In genomic region chr1:59170290-59170689, GRCm38 (mm10) we compare ENCODE assay signal across 21 mouse cellular contexts. TPM values are rescaled to one million over a fixed set of nuclear protein-coding genes. Genes with fewer than 3 reads are reported as not detected.
DNase-seq lines count a peak whose midpoint lies in the region; ATAC-seq and TF ChIP-seq lines count a peak whose summit lies in the region.
"Had no signal": no experiment of that assay in that cellular context is flagged by ENCODE, and none has a peak within 500 bp of the region (broad histone marks: within the 10 kb centered on the region; RNA-seq: fewer than 3 reads in every experiment).

No protein-coding gene starts in this region.

- H3K4me1 ChIP-seq in intestine, postnatal 0 days (replicated peaks; ENCODE audit: control insufficient read depth, insufficient read depth, low read length) = 0 out of 2 replicates have a peak, but pooled peaks cover 4% of the 10 kb centered on the region
- H3K4me1 ChIP-seq in intestine, embryonic 15.5 days (replicated peaks) = no peaks in the 10 kb centered on the region; the same call in 1 of the 2 replicates
- H3K4me1 ChIP-seq: limb, embryonic 15.5 days; midbrain, embryonic 10.5 days; neural tube, embryonic 15.5 days had no signal

- DNase-seq in left cerebral cortex, adult 2 months (ENCODE audit: extremely low spot score in 1 of 2, low spot score in 2 of 2) = no peak
- DNase-seq in left cerebral cortex, postnatal 36 days (ENCODE audit: low spot score in 2 of 2) = no peak
- peak; percentile 30 for DNase-seq in brain, adult 2 months (ENCODE audit: low read depth, low spot score)
- peak; percentile 28 for DNase-seq in kidney, postnatal 10 days
- DNase-seq in embryo, embryonic 10.5 days (ENCODE audit: low spot score) = no peak
- no peak for DNase-seq in cerebellum, postnatal 10 days
- DNase-seq: adrenal gland, postnatal 14 days; cerebellum, adult 8-10 months; forebrain, postnatal 0 days; gastrocnemius, postnatal 36 days; heart, postnatal 10 days; left cerebral cortex, postnatal 4 days; thymus, postnatal 14 days had no signal

- no peak overlapping the region for H3K9ac ChIP-seq in intestine, postnatal 0 days (ENCODE audit: low read depth, low read length)
- no peak overlapping the region for H3K9ac ChIP-seq in intestine, embryonic 15.5 days
- H3K9ac ChIP-seq: forebrain, postnatal 0 days; limb, embryonic 15.5 days; liver, embryonic 15.5 days; neural tube, embryonic 15.5 days had no signal

- TF ChIP-seq CTCF in intestine, postnatal 0 days (IDR thresholded peaks at IDR 0.05; ENCODE audit: low read depth) = peak; percentile 19; the same call in 1 of the 2 replicates
- peak; percentile 37 for TF ChIP-seq CTCF in left cerebral cortex, adult 2 months (IDR thresholded peaks at IDR 0.05)

- peaks cover 21% of the 10 kb centered on the region; the same call in 1 of the 2 replicates for H3K36me3 ChIP-seq in intestine, postnatal 0 days (ENCODE audit: control insufficient read depth, insufficient read depth)
- no peaks in the 10 kb centered on the region for H3K36me3 ChIP-seq in intestine, embryonic 15.5 days

- intact Hi-C loops in left cerebral cortex, adult 2 months (cut with DNase I) = no loop called here
- intact Hi-C loops in left cerebral cortex, postnatal 36 days (cut with DNase I) = no loop called here

- no peak overlapping the region for H3K4me2 ChIP-seq in intestine, postnatal 0 days (replicated peaks; ENCODE audit: low read depth)
- no peak overlapping the region for H3K4me2 ChIP-seq in intestine, embryonic 15.5 days (replicated peaks)
- H3K4me2 ChIP-seq: limb, embryonic 15.5 days; liver, embryonic 15.5 days; neural tube, embryonic 15.5 days had no signal

- no peak overlapping the region for H3K27ac ChIP-seq in intestine, postnatal 0 days (ENCODE audit: low read depth, low read length)
- no peak overlapping the region for H3K27ac ChIP-seq in intestine, embryonic 15.5 days
- no peak overlapping the region for H3K27ac ChIP-seq in left cerebral cortex, adult 2 months
- H3K27ac ChIP-seq: heart, embryonic 10.5 days; hindbrain, postnatal 0 days; limb, embryonic 15.5 days; liver, embryonic 15.5 days; midbrain, embryonic 10.5 days; neural tube, embryonic 15.5 days had no signal

- H3K4me3 ChIP-seq in intestine, postnatal 0 days (ENCODE audit: low read depth, low read length) = no peak overlapping the region
- no peak overlapping the region for H3K4me3 ChIP-seq in intestine, embryonic 15.5 days (replicated peaks)
- H3K4me3 ChIP-seq in left cerebral cortex, adult 2 months = no peak overlapping the region
- H3K4me3 ChIP-seq: heart, embryonic 10.5 days; limb, embryonic 15.5 days; liver, embryonic 15.5 days; midbrain, embryonic 10.5 days; neural tube, embryonic 15.5 days had no signal

- no peaks in the 10 kb centered on the region for H3K9me3 ChIP-seq in intestine, postnatal 0 days (ENCODE audit: control insufficient read depth)
- H3K9me3 ChIP-seq in intestine, embryonic 15.5 days = no peaks in the 10 kb centered on the region
- H3K9me3 ChIP-seq: heart, embryonic 10.5 days; limb, embryonic 15.5 days; liver, embryonic 15.5 days; midbrain, embryonic 10.5 days; neural tube, embryonic 15.5 days had no signal

- H3K27me3 ChIP-seq in intestine, postnatal 0 days (replicated peaks; ENCODE audit: control insufficient read depth, insufficient read depth, low read length) = no peaks in the 10 kb centered on the region
- H3K27me3 ChIP-seq in intestine, embryonic 15.5 days (replicated peaks) = no peaks in the 10 kb centered on the region
- H3K27me3 ChIP-seq: limb, embryonic 15.5 days; liver, embryonic 15.5 days; neural tube, embryonic 15.5 days had no signal

- no peak for ATAC-seq in intestine, postnatal 0 days
- no peak for ATAC-seq in intestine, embryonic 15.5 days
- ATAC-seq: forebrain, postnatal 0 days; hindbrain, postnatal 0 days had no signal

- WGBS in intestine, postnatal 0 days = 80% methylated on average over 8 of the region's 8 CpGs
- WGBS in intestine, embryonic 15.5 days = 77% methylated on average over 8 of the region's 8 CpGs

RNA-seq across cellular contexts. Expression of gene Mpp4, which starts 7.1 kb away (rescaled TPM):
- polyA plus RNA-seq in intestine, postnatal 0 days (2015; fragmentation: Nextera tagmentation; extraction: Ambion mirVana) = 0.21 and 0.29 TPM in 2 replicates
- polyA plus RNA-seq in intestine, embryonic 15.5 days (2015; fragmentation: Nextera tagmentation; extraction: Ambion mirVana) = 0.48 and 0.50 TPM in 2 replicates
- total RNA-seq in left cerebral cortex, adult 2 months (2021) = 1 to 10 TPM; 1.6 to 1.7 TPM
- total RNA-seq in left cerebral cortex, postnatal 36 days (2021) = 1 to 10 TPM in 1 of 2 experiments, under 1 TPM in 1; 0.79 to 2.0 TPM

RNA-seq across cellular contexts. Expression of gene Tmem237, which starts 50.1 kb away (rescaled TPM):
- 10.7 and 12.5 TPM in 2 replicates for polyA plus RNA-seq in intestine, postnatal 0 days (2015; fragmentation: Nextera tagmentation; extraction: Ambion mirVana)
- 33.8 and 37.1 TPM in 2 replicates for polyA plus RNA-seq in intestine, embryonic 15.5 days (2015; fragmentation: Nextera tagmentation; extraction: Ambion mirVana)
- total RNA-seq in left cerebral cortex, adult 2 months (2021) = 10 to 100 TPM; 30.8 to 31.9 TPM
- 10 to 100 TPM; 30.2 to 32.2 TPM for total RNA-seq in left cerebral cortex, postnatal 36 days (2021)

Comparison
In these comparisons a context has a peak if more than half of its experiments do, and no peak if none do; other contexts are left out.
1. DNase-seq: peak in brain, adult 2 months (single experiment) and kidney, postnatal 10 days (single experiment); none in left cerebral cortex, adult 2 months (0 of 2), left cerebral cortex, postnatal 36 days (0 of 2), embryo, embryonic 10.5 days (single experiment) and cerebellum, postnatal 10 days (0 of 2).